Mouse (Mus musculus) midbrain, postnatal 0 days (tissue): ENCODE measurements around the gene Cables2. TPM values are rescaled to one million over a fixed set of nuclear protein-coding genes. Genes with fewer than 3 reads are reported as not detected.

Source experiments
- ATAC-seq: fragments of 200-750 bp; cut with Nextera tagmentation; 2 replicates; pipeline ENCODE4 v1.8.0; 2017; ENCODE audit warnings: moderate number of reproducible peaks, mild to moderate bottlenecking, moderate TSS enrichment, moderate library complexity; ENCODE audit not compliant: low FRiP score
- DNase-seq: peaks from one replicate; pipeline ENCODE4 v3.0.0-alpha.2; 2015; ENCODE audit warnings: low spot score
- H3K27ac ChIP-seq: fragments of 300-500 bp; sonication (generic); 2 replicates; pipeline ENCODE4 v1.5.1; 2014; ENCODE audit warnings: low read depth, mild to moderate bottlenecking, low read length, mixed read lengths
- H3K27me3 ChIP-seq: fragments of 300-500 bp; sonication (generic); 2 replicates; pipeline ENCODE4 v1.6.1; 2014; ENCODE audit warnings: low read length, control low read depth, mixed read lengths; ENCODE audit not compliant: insufficient read depth
- H3K36me3 ChIP-seq: fragments of 300-500 bp; sonication (generic); 2 replicates; pipeline ENCODE4 v1.6.1; 2014; ENCODE audit warnings: low read length, control low read depth, mixed read lengths; ENCODE audit not compliant: insufficient read depth
- H3K4me1 ChIP-seq: fragments of 300-500 bp; sonication (generic); 2 replicates; pipeline ENCODE4 v1.6.1; 2014; ENCODE audit warnings: mild to moderate bottlenecking, control low read depth, antibody characterized with exemption, low read length, mixed read lengths; ENCODE audit not compliant: insufficient read depth
- H3K4me2 ChIP-seq: fragments of 300-500 bp; sonication (generic); 2 replicates; pipeline ENCODE4 v1.6.1; 2014; ENCODE audit warnings: low read depth, mild to moderate bottlenecking, low read length, mixed read lengths; ENCODE audit not compliant: poor library complexity, severe bottlenecking
- H3K4me3 ChIP-seq: fragments of 300-500 bp; sonication (generic); 2 replicates; pipeline ENCODE4 v1.5.1; 2014; ENCODE audit warnings: low read depth, mild to moderate bottlenecking, low read length, moderate library complexity
- H3K9ac ChIP-seq: fragments of 300-500 bp; sonication (generic); replicated peaks from 2 replicates; pipeline ENCODE4 v1.6.1; 2014; ENCODE audit warnings: mild to moderate bottlenecking, low read length, moderate library complexity, mixed read lengths; ENCODE audit not compliant: poor library complexity, severe bottlenecking
- H3K9me3 ChIP-seq: fragments of 300-500 bp; sonication (generic); 2 replicates; pipeline ENCODE4 v1.6.1; 2016; ENCODE audit warnings: low read length, control low read depth
- CTCF ChIP-seq: IDR thresholded peaks from 2 replicates; pipeline ENCODE4 v1.5.1; 2016; ENCODE audit warnings: antibody characterized with exemption, mild to moderate bottlenecking
- WGBS: fragments of 180-500 bp; shearing (Covaris S2); extraction: QIAGEN DNeasy Blood & Tissue Kit; methylation state at CpG from one replicate; pipeline ENCODE4 v1.1.7; 2014; 5-methylcytosine and 5-hydroxymethylcytosine counted together
- polyA plus RNA-seq: library from polyadenylated mRNA; unstranded; fragments of >200 nt; fragmentation: Nextera tagmentation; extraction: Ambion mirVana; gene quantifications from 2 replicates; pipeline ENCODE4 v1.2.1, GENCODE M21; 2015
- total RNA-seq: library from RNA; depleted of rRNA; stranded (reverse); fragments of >200 nt; gene quantifications from 2 replicates; pipeline ENCODE4 v1.2.3, GENCODE M21; 2014

Gene Cables2
- total and polyA plus RNA-seq, 2 experiments from 2014 or later, result 37.8 to 59.1 TPM

DNA sequence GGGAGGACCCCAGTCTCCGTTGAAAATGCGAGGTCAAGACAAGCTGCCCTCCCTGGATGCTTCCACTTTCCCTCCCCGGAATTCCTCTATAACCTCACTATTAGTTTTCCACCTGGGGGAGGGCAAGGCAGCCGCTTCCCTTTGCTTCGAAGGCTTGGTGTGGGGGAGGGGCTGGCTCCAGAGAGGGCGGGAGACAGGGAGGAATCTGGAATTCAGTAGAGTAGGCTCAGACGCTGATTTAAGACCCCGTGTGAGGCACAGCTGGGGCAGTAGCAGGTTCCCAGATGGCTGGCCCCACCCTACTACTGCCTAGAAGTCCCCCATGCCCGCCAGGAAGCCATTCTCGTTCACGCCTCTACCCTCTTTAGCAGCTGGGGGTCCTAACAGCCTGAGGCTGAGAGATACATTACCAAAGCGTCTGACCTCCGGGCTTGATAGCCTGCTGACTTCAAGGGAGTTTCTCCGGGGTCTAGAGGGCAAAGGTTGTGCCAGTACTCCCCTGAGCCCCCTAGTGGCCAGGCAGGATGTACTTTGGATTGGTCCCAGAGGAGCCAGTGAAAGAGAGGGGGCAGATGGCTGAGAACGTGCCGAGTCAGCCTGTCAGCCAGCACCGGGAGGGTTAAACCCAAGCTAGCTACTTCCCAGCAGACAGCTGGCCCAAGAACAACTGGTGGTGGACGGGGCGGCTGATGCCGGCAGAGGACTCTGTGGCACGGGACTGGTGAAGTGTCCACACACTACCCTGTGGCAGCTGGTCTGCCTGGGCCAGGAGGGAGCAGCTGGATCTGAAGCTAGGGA is 45.8 kb downstream of the Cables2 start:
- WGBS, result 2% methylated on average over 21 of the region's 21 CpGs
- no peak overlapping the region for H3K4me3 ChIP-seq
- 0 out of 2 replicates have a peak overlapping the region, but pooled peaks have one; percentile 3 for H3K9ac ChIP-seq
- no peaks in the 10 kb centered on the region for H3K36me3 ChIP-seq
- H3K4me2 ChIP-seq, result peak overlapping the region; percentile 24
- TF ChIP-seq CTCF, result peak; percentile 63
- H3K4me1 ChIP-seq, result no peaks in the 10 kb centered on the region
- peaks cover 23% of the 10 kb centered on the region; the same call in 1 of the 2 replicates for H3K27me3 ChIP-seq
- 0 out of 2 replicates have a peak, but pooled peaks have one; percentile 25 for ATAC-seq
- H3K27ac ChIP-seq, result no peak overlapping the region
- peak; percentile 66 for DNase-seq
- H3K9me3 ChIP-seq, result no peaks in the 10 kb centered on the region

DNA sequence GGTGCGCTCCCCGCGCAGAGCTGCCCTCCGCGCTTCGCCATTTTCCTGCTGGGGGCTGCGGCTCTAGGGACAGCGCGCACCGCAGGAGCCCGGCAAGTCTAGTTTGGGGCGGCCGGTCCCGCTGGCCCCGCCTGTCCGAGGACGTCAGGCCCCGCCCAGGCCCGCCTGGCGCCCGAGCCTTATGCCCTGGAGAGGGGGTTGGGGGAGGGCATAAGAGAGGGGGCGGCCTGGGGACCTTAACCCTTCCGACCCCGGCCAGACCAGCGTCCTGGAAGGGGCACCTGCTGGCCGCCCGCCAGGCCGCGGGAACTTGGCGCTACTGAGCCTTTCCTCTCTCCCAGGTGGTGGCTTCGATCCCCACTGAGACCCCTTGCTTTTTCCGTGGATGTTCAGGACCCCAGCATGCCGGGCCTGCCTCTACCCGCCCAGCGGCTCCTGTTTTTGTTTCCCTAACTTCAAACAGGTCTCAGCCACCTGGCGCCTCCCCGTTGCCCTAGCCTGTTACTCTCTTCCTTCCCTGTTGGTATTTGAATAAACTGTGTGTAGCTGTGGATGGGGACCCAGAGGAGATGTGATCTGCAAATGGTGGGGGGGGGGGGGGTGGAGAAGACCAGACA is 47.4 kb downstream of the Cables2 start, which contains the start of gene Lama5:
Lama5 (minus strand) TSS at position 98 of the 617 bp plus-strand sequence.
- H3K4me1 ChIP-seq, result no peaks in the 10 kb centered on the region
- DNase-seq (peak; percentile 38), ATAC-seq (peak; percentile 45; the same call in 1 of the 2 replicates)
- TF ChIP-seq CTCF, result no peak
- H3K4me2 ChIP-seq, result peak within 1 kb of the TSS; percentile 99
- peak within 1 kb of the TSS; percentile 59 for H3K4me3 ChIP-seq
- WGBS, result 2% methylated on average over 34 of the region's 37 CpGs
- no peaks in the 10 kb centered on the region for H3K9me3 ChIP-seq
- peak within 1 kb of the TSS; percentile 59 for H3K9ac ChIP-seq
- H3K27me3 ChIP-seq, result peaks cover 23% of the 10 kb centered on the region; the same call in 1 of the 2 replicates
- H3K27ac ChIP-seq, result no peak within 1 kb of the TSS
- no peaks in the 10 kb centered on the region for H3K36me3 ChIP-seq

DNA sequence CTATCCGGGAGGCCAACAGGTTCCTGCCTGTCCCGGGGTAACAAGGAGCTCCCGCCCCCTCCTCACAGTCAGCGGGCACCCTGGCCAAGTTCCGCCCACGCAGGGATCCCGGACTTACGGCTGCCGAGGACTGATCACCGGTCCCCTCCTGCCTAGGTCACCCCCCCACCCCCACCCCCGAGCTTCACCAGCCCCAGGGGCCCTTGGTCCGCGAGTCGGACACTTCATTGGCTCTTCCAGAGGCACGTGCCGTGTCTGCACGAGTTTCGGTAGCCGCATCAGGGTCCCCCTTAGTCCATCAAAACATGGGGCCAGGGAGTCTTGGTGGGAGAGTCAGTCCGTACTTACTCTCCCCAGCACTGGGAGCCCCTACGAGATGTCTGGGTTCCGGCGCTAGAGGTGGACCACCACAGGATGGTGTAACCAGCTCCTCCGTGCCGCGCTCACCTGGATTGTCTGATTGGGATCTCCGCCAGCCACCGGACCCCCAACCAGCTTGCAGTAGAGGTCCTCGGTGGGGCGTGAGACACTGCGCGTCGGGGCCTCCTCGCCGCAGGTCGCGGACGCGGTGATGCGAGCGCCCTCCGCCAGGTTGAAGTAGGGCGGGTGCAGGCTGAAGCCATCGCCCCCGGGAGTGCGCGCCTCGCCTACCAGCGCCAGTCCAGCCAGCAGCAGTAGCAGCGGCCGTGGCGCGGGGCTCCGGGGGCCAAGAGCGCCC is 48.1 kb downstream of the Cables2 start:
- Histone ChIP-seq H3K27ac (no peak overlapping the region), H3K9ac (peak overlapping the region; percentile 59), H3K4me2 (peak overlapping the region; percentile 99), H3K36me3 (no peaks in the 10 kb centered on the region), H3K4me3 (peak overlapping the region; percentile 59), H3K27me3 (peaks cover 23% of the 10 kb centered on the region; the same call in 1 of the 2 replicates), H3K4me1 (no peaks in the 10 kb centered on the region), H3K9me3 (no peaks in the 10 kb centered on the region)
- no peak for TF ChIP-seq CTCF
- peak; percentile 41; the same call in 1 of the 2 replicates for ATAC-seq
- WGBS, result 1% methylated on average over 55 of the region's 55 CpGs
- no peak for DNase-seq

DNA sequence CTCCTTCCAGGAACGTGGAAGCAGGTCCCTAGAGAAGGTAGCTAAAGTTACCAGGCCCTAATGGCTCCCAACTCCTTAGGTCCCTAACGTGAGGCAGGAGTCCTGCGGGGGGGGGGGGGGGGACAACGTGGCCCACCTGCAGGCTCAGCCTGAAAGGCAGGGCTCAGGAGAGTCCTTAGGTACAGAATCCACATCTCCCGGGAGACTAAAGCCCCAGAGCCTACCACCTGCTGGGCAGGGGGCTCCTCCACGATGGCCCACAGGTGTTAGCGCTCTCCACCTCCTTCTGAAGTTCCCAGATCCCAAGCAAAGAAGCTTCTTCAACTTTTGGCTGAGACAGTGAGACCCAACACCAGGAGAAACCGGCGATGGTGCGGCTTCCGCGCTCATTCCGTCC is 48.7 kb downstream of the Cables2 start:
- Histone ChIP-seq H3K4me3 (peak overlapping the region; percentile 59; the same call in 1 of the 2 replicates), H3K27ac (no peak overlapping the region), H3K9ac (no peak overlapping the region), H3K4me1 (no peaks in the 10 kb centered on the region), H3K27me3 (peaks cover 23% of the 10 kb centered on the region; the same call in 1 of the 2 replicates), H3K4me2 (peak overlapping the region; percentile 99), H3K36me3 (no peaks in the 10 kb centered on the region), H3K9me3 (no peaks in the 10 kb centered on the region)
- 5% methylated on average over 11 of the region's 13 CpGs for WGBS
- ATAC-seq (no peak), DNase-seq (no peak)
- no peak for TF ChIP-seq CTCF

DNA sequence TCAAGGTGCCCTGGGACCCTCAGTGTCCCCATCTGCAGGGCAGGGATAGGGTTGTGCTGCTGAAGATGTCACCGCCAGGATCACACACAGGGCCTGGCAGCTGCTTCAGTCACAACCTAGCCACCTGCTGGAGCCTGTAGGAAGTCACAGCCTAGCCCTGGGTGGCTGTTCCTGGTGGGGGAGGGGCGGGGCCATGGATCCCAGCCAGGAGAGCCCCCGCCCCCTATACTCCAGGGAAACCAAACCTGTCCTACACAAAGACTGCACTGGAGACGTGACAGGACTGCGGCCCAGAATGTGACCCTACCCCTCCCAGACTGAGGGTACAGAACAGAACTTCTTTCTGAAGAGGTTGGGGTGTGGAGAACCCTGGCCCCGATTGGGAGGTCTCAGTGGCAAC is 51.0 kb downstream of the Cables2 start:
- no peak overlapping the region for H3K4me3 ChIP-seq
- H3K4me1 ChIP-seq, result no peaks in the 10 kb centered on the region
- H3K9me3 ChIP-seq, result no peaks in the 10 kb centered on the region
- DNase-seq, result no peak
- H3K27me3 ChIP-seq, result peaks cover 18% of the 10 kb centered on the region; the same call in 1 of the 2 replicates
- peak; percentile 28; the same call in 1 of the 2 replicates for TF ChIP-seq CTCF
- ATAC-seq, result 0 out of 2 replicates have a peak, but pooled peaks have one; percentile 42
- WGBS, result 15% methylated on average over 6 of the region's 6 CpGs
- no peak overlapping the region for H3K4me2 ChIP-seq
- H3K27ac ChIP-seq, result no peak overlapping the region
- H3K36me3 ChIP-seq, result no peaks in the 10 kb centered on the region
- H3K9ac ChIP-seq, result no peak overlapping the region
